Mouse (Mus musculus) ES-E14 (cell line): ENCODE measurements at regions not wholly inside any gene's neighbourhood (a gene's known extent, or its start where the extent isn't known, plus 50 kb on each side); places are given as distances from the start of the nearest gene placed in this dataset.

Source experiments
- DNase-seq: peaks from one replicate; pipeline ENCODE4 v3.0.0-alpha.2; 2013; ENCODE audit warnings: low read depth, low spot score
- H3K27ac ChIP-seq: 2 replicates; pipeline ENCODE4 v1.5.1; 2012; ENCODE audit warnings: low read depth, mild to moderate bottlenecking, low read length, moderate library complexity, mixed read lengths; ENCODE audit not compliant: poor library complexity, insufficient read depth, severe bottlenecking
- H3K36me3 ChIP-seq: 2 replicates; pipeline ENCODE4 v1.6.1; 2012; ENCODE audit warnings: mild to moderate bottlenecking, low read length, moderate library complexity, mixed read lengths; ENCODE audit not compliant: control insufficient read depth, poor library complexity, insufficient read depth, severe bottlenecking
- H3K4me1 ChIP-seq, 2 experiments: fragments of 150-350 bp in 1 of 2; sonication (generic) in 1 of 2; 2 replicates each; pipeline ENCODE4 v1.6.1; 2012; ENCODE audit warnings: low read length in 2 of 2, mild to moderate bottlenecking in 1 of 2, mixed read lengths in 1 of 2; ENCODE audit not compliant: control insufficient read depth in 2 of 2, insufficient read depth in 2 of 2, poor library complexity in 1 of 2
- H3K4me3 ChIP-seq, 2 experiments: fragments of 150-350 bp in 1 of 2; sonication (generic) in 1 of 2; 2 replicates each; pipeline ENCODE4 v1.5.1; 2012; ENCODE audit warnings: low read length in 2 of 2, low read depth in 1 of 2, mild to moderate bottlenecking in 1 of 2, mixed read lengths in 1 of 2; ENCODE audit not compliant: insufficient read depth in 1 of 2, poor library complexity in 1 of 2, severe bottlenecking in 1 of 2
- H3K9ac ChIP-seq: 2 replicates; pipeline ENCODE4 v1.6.1; 2012; ENCODE audit warnings: low read depth, mild to moderate bottlenecking, low read length, mixed read lengths; ENCODE audit not compliant: poor library complexity, insufficient read depth, severe bottlenecking
- H3K9me3 ChIP-seq: fragments of 150-350 bp; sonication (generic); 2 replicates; pipeline ENCODE4 v1.6.1; 2012; ENCODE audit warnings: low read depth, mild to moderate bottlenecking, low read length; ENCODE audit not compliant: control insufficient read depth, insufficient read depth
- CHD2 ChIP-seq: IDR thresholded peaks from 2 replicates; pipeline ENCODE4 v1.6.1; 2014; ENCODE audit warnings: mild to moderate bottlenecking, low read depth, low read length, inconsistent platforms
- HCFC1 ChIP-seq: IDR thresholded peaks from 2 replicates; pipeline ENCODE4 v1.6.1; 2012; ENCODE audit warnings: low read length, inconsistent platforms, borderline replicate concordance; ENCODE audit not compliant: insufficient read depth
- MAFK ChIP-seq: IDR thresholded peaks from 2 replicates; pipeline ENCODE4 v1.6.1; 2014; ENCODE audit warnings: mild to moderate bottlenecking, low read depth, low read length, inconsistent platforms; ENCODE audit not compliant: insufficient read depth
- ZC3H11A ChIP-seq: IDR thresholded peaks from 2 replicates; pipeline ENCODE4 v1.6.1; 2012; ENCODE audit warnings: low read depth, mild to moderate bottlenecking, inconsistent platforms, low read length, borderline replicate concordance
- ZNF384 ChIP-seq: IDR thresholded peaks from 2 replicates; pipeline ENCODE4 v1.6.1; 2012; ENCODE audit warnings: low read depth, low read length, inconsistent platforms
- in situ Hi-C, 2 experiments: fragments of 600-800 bp; cut with MboI; formaldehyde crosslinking; loops; one replicate each; pipeline ENCODE4 v1.15.1; 2025; ENCODE audit warnings: low sequenced_read_pairs in 2 of 2, inconsistent platforms in 1 of 2; ENCODE audit not compliant: unreplicated experiment in 2 of 2

DNA sequence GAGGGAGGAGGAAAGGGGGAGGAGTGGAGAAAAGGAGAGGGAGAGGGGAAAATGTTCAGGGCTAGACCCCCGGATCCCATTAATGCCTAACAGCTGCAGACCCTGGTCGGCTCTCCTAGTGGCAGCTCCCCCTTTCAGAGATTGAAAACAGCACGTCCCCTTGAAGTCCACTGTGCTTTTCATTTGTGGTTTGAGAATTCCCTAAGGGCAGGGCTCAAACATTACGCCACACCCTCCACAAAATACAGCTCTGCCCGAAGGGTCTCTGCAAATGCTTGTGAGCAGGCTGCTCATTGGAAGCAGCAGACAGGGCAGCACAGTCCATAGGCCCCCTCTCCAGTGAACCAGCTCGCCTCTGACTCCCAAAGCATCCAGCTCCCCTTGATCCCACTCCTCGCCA lies 159.3 kb upstream of the Ctnnb1 start:
- DNase-seq = no peak
- H3K36me3 ChIP-seq = no peaks in the 10 kb centered on the region
- TF ChIP-seq ZC3H11A (no peak), HCFC1 (no peak), CHD2 (no peak), MAFK (no peak), ZNF384 (no peak)
- no peak overlapping the region for H3K27ac ChIP-seq
- no peak overlapping the region for H3K4me3 ChIP-seq
- H3K9ac ChIP-seq = no peak overlapping the region
- no peaks in the 10 kb centered on the region for H3K9me3 ChIP-seq
- peaks cover 1 to 10% of the 10 kb centered on the region in 2 experiments; a peak in 2 of 4 replicates for H3K4me1 ChIP-seq
- in situ Hi-C loops = no loop called here

DNA sequence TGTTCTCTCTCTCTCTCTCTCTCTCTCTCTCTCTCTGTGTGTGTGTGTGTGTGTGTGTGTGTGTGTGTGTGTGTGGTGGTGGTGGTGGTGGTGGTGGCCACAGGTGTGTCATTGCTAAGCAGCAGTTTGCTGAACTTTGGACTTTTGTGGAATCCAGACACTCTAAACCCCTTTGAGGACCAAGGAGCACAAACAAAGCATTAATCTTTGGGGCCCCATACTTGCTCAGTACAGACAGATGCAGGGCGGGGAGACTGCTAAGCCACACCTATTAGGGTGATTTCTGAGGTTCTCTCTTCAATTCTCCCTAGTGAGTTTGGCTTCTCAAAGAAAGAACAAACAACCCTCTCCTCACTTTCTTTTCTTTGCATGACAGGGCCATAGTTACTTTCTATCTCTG lies 158.1 kb upstream of the Ctnnb1 start:
- no peaks in the 10 kb centered on the region for H3K36me3 ChIP-seq
- H3K9me3 ChIP-seq = no peaks in the 10 kb centered on the region
- peaks cover 1 to 10% of the 10 kb centered on the region in 2 experiments; a peak in 2 of 4 replicates for H3K4me1 ChIP-seq
- DNase-seq = no peak
- in situ Hi-C loops = no loop called here
- H3K27ac ChIP-seq = no peak overlapping the region
- H3K4me3 ChIP-seq = no peak overlapping the region
- no peak overlapping the region for H3K9ac ChIP-seq
- TF ChIP-seq ZNF384 (no peak), HCFC1 (no peak), MAFK (no peak), ZC3H11A (no peak), CHD2 (no peak)

DNA sequence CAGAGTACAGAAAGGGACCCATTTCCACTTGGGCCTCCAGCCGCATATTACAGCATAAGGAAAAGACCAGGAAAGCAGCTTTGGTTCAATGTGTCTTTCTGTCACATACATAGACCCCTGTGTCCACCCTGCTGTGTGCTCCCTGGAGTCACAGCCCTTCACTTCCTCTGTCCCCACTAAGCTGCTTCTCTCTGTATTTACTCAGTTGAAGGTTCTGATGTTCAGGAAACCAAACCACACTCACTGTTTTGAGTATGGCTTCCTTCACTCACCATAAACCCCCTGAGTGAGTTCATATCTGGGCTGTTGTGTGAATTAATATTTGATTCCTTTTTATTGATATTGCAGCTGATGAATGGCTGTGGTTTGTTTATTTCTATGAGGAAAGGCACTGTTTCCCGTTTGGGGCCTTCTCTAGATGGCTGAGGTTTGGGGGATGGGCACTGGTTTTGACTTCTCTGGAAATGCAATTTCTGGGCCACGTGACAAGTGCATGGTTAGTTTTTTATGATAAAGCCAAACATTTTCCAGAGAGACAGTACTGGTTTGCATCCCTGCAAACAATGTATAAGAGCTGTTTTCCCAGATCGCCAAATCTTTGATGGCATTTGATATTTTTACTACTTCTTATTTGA lies 157.0 kb upstream of the Ctnnb1 start:
- Histone ChIP-seq H3K36me3 (no peaks in the 10 kb centered on the region), H3K4me1 (peaks cover 1 to 10% of the 10 kb centered on the region in 2 experiments; a peak in 2 of 4 replicates), H3K9ac (no peak overlapping the region), H3K4me3 (no peak overlapping the region), H3K27ac (no peak overlapping the region), H3K9me3 (no peaks in the 10 kb centered on the region)
- in situ Hi-C loops = no loop called here
- no peak for DNase-seq
- TF ChIP-seq HCFC1 (no peak), CHD2 (no peak), ZC3H11A (no peak), ZNF384 (no peak), MAFK (no peak)

DNA sequence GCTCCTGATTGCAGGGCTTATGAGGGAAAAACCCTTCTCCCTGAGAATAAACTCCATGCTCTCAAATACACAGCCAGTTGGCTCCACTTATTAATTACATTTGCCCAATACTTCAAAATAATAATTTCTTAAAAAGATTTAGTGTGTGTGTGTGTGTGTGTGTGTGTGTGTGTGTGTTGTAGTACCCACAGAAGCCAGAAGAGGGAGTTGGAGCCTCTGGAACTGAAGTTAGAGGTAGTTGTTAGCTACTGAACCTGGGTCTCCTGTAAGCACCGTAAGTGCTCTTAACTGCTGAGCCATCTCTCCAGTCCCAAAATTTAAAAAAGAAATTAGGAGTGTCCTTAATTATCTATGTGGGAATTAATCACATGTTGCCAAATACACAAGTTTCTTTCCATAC lies 154.8 kb upstream of the Ctnnb1 start:
- DNase-seq = no peak
- Histone ChIP-seq H3K9me3 (no peaks in the 10 kb centered on the region), H3K4me3 (no peak overlapping the region), H3K36me3 (no peaks in the 10 kb centered on the region), H3K27ac (no peak overlapping the region), H3K4me1 (peaks cover 1 to 7% of the 10 kb centered on the region in 2 experiments; a peak in 2 of 4 replicates), H3K9ac (no peak overlapping the region)
- no peak for TF ChIP-seq ZNF384
- TF ChIP-seq CHD2 = no peak
- no peak for TF ChIP-seq ZC3H11A
- in situ Hi-C loops = no loop called here

DNA sequence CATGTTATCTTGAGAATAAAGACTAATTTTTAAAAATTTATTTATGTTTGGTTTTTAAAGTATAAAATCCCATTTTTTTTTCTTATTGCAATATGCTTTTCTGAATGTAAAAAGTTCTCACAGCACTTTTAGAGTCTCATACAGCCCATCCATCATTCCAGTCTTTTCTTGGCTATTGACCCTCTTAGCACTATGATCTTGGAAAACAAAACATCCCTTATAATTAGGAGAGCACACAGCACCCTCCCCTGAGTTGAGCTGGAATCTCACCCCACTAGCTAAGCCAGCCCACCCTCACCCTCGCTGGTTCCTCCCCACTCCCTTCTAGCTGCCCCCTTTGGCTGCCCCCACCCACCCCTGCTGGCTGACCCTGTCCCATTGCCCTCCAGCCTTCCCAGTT lies 154.2 kb upstream of the Ctnnb1 start:
- Histone ChIP-seq H3K4me1 (peaks cover 1 to 4% of the 10 kb centered on the region in 2 experiments; a peak in 2 of 4 replicates), H3K9ac (no peak overlapping the region), H3K4me3 (no peak overlapping the region), H3K27ac (no peak overlapping the region), H3K36me3 (no peaks in the 10 kb centered on the region), H3K9me3 (no peaks in the 10 kb centered on the region)
- DNase-seq = no peak
- TF ChIP-seq ZC3H11A (no peak), CHD2 (no peak), MAFK (no peak), ZNF384 (no peak), HCFC1 (no peak)
- in situ Hi-C loops = no loop called here
